Mouse (Mus musculus): ENCODE data around the gene Dnajc8. TPM values are rescaled to one million over a fixed set of nuclear protein-coding genes. Genes with fewer than 3 reads are reported as not detected.
A peak's percentile ranks its signal among the peaks of the same experiment; 100 is the strongest.
"Not testable (repeated sequence)": the region's sequence is repeated elsewhere in the genome, so short reads cannot be mapped to it uniquely, and the experiment has no call there.

Dnajc8 gene
- total RNA-seq, 2 experiments from 2014 or later, result 51.0 to 52.9 TPM

GRCm38 (mm10) chr4:132565089-132565747, 29.9 kb downstream of the Dnajc8 start:
- no peak for DNase-seq

DNA sequence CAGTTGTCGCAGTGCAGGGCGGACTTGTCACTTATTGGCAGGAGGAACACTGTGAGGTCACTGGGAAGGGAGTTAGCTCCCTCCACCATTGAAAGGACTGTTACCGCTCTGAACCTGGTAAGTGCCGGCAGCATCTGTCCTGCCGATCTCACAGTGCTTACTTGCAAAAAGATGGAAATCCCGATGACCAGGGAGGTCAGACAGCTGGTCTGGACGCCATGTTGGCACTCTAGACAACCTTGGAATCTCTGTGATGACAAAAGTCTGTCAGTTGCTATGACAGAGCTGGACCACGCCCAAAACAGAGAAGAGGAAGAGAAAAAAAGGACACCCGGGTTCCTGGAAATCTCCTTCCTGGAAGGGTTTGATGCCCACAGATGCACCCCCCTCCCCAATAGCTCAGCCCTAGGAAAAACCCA, 32.0 kb downstream of the Dnajc8 start:
- DNase-seq, result peak; percentile 49 to 56

GRCm38 (mm10) chr4:132569115-132569514, 33.8 kb downstream of the Dnajc8 start:
- DNase-seq, result no peak

DNA sequence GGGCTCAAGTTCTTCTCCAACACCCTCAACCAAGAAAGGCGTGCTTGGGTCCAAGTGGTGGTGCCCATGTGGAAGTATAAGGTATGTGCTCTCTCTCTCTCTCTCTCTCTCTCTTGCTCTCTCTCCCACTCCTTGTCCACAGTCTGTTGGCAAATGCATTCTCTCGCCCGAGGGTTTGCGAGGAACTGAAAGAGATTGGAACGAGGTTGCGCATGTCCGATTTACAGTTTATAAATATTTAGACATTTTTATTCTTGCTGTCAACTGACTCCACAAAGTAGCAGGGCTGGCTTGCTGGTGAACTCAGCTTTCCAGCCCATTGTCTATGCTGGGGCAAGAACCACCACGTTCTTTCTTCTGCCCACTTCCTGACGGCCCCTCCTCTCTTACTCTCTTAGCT, 35.8 kb downstream of the Dnajc8 start:
- no peak for DNase-seq

GRCm38 (mm10) chr4:132573327-132573726, 38.0 kb downstream of the Dnajc8 start:
- peak; percentile 56 to 69 for DNase-seq

- no peak for DNase-seq
These were observed 39.5 kb downstream of the Dnajc8 start for GRCm38 (mm10) chr4:132574809-132575347.

GRCm38 (mm10) chr4:132583781-132584180, 48.4 kb downstream of the Dnajc8 start:
- DNase-seq, result no peak

- DNase-seq, result no peak
These were observed 49.6 kb downstream of the Dnajc8 start for GRCm38 (mm10) chr4:132584975-132585374.

DNA sequence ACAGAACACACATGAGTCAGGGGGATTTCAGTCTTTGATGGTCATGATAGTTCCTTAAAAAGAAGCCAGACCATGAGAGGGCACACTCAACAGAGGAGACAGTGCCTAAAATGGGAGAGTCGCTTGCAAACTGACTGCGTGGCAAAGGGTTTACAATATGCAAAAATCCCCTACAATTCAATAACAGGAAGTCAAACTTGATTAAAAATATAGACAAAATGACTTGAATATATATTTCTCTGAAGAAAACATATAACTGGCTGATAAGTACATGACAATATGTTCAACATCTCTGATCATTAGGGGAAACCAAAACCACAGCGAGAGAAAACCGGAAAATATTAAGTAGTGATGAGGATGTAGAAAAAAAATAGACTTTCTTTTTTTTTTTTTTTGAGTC, 50.9 kb downstream of the Dnajc8 start:
- DNase-seq, result no peak

- no peak for DNase-seq
These were observed 53.2 kb downstream of the Dnajc8 start for GRCm38 (mm10) chr4:132588512-132588911.

DNA sequence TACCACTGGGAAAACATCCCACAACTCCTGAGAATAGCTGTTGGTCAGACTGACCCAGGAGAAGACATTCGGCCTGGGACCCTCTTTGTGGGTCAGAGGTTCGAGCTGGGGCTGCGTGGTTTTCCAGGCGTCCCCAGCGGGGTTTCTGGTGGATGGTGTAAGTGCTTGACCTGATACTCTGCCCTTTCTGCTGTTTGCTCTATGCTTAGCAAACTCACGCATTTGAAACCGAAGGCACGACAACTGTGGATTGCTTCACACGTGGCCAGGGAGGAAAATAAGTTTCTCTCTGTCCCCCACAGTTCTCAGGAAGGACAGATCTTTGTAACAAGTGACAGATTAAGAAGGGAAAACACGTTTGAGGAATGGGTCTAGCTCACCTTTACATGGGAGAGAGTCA, 55.3 kb downstream of the Dnajc8 start:
- no peak for DNase-seq

DNA sequence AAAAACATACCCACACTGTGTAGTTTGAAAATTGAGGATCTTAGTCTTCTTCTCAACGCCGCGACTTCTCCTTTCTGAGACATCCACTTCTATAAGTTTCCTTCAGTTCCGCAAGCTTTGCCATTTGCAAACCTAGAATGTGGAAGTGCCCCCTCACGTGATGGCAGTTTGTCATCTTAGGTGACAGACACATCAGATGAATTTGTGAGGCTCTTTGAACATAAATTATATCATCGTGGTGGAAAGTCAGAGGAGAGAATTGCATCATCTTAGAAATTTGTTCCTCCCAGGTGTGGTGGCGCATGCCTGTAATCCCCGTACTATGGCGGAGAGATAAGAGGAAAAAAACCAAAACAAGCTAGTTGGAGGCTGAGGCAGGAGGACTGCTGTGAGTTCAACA, 57.6 kb downstream of the Dnajc8 start:
- peak in 1 of 2 experiments; percentile 78 for DNase-seq

- peak in 1 of 2 experiments; percentile 20 for DNase-seq
These were observed 58.8 kb downstream of the Dnajc8 start for GRCm38 (mm10) chr4:132594191-132594590.

- DNase-seq, result no peak
These were observed 63.5 kb downstream of the Dnajc8 start for GRCm38 (mm10) chr4:132598861-132599260.

- no peak for DNase-seq
These were observed 64.4 kb downstream of the Dnajc8 start for GRCm38 (mm10) chr4:132599764-132600163.

DNA sequence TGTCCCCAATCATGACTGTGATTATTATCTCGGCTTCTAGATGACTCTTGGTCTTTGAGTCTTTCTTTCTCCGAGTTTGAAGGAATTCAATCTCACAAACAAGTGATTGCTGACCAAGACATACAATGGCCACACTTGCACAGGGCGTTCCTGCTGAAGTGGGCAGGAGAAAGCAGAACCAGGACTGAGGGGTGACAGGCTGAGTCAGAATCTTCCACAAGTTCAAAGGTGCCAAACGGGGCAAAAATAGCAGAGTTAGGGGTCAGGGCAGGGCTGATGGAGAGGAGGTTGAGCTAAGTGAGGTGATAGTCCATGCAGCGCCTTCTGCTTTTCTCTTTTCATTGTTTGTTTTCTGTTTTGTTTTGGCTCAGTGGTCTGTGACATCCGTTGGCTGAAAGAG, 65.1 kb downstream of the Dnajc8 start:
- DNase-seq, result peak in 1 of 2 experiments; percentile 59

GRCm38 (mm10) chr4:132601242-132601641, 65.9 kb downstream of the Dnajc8 start:
- not testable (repeated sequence) for DNase-seq

Other genes starting within 250 kb of the Dnajc8 start
- 1 to 10 TPM in 1 of 2 experiments, under 1 TPM in 1; 0.84 to 1.2 TPM for gene Rab42, start 232.2 kb upstream of the Dnajc8 start, total RNA-seq (2021)
- 10 to 100 TPM; 20.3 to 22.3 TPM for gene Trnau1ap, start 206.0 kb upstream of the Dnajc8 start, total RNA-seq (2021)
- 1 to 10 TPM; 6.4 to 7.5 TPM for gene Rcc1, start 181.9 kb upstream of the Dnajc8 start, total RNA-seq (2021)
- 10 to 100 TPM; 17.6 to 20.1 TPM for gene Phactr4, start 113.1 kb upstream of the Dnajc8 start, total RNA-seq (2021)
- 1 to 10 TPM; 4.1 to 4.5 TPM for gene Med18, start 71.6 kb upstream of the Dnajc8 start, total RNA-seq (2021)
- gene Sesn2, start 25.0 kb upstream of the Dnajc8 start, total RNA-seq (2021), result 1 to 10 TPM; 2.8 TPM
- gene Atpif1, start 1.9 kb upstream of the Dnajc8 start, total RNA-seq (2021), result 100 to 1,000 TPM; 326 to 345 TPM
- gene Ptafr, start 28.5 kb downstream of the Dnajc8 start, total RNA-seq (2021), result 1 to 10 TPM; 1.3 to 1.5 TPM
- 10 to 100 TPM; 32.5 to 33.9 TPM for gene Eya3, start 103.4 kb downstream of the Dnajc8 start, total RNA-seq (2021)
- 1 to 10 TPM; 1.7 to 2.0 TPM for gene Xkr8, start 197.0 kb downstream of the Dnajc8 start, total RNA-seq (2021)
- gene Smpdl3b, start 221.7 kb downstream of the Dnajc8 start, total RNA-seq (2021), result under 1 TPM; 0.51 to 0.79 TPM
- gene Rpa2, start 232.8 kb downstream of the Dnajc8 start, total RNA-seq (2021), result 10 to 100 TPM; 11.8 to 14.1 TPM

All from heart, adult 18-20 months (tissue).